Mouse (Mus musculus): ENCODE results near the gene Wnk2. TPM values are rescaled to one million over a fixed set of nuclear protein-coding genes. Genes with fewer than 3 reads are reported as not detected.

Wnk2 gene
- polyA plus RNA-seq, 1 experiment from 2014 or later, result 5.1 TPM

Other genes starting within 250 kb of the Wnk2 start
- 43.0 and 43.8 TPM in 2 replicates for gene Fam120a, start 180.0 kb downstream of the Wnk2 start, polyA plus RNA-seq (2014; fragmentation: Nextera tagmentation; extraction: Ambion mirVana)
- gene Ninj1, start 39.5 kb upstream of the Wnk2 start, polyA plus RNA-seq (2014; fragmentation: Nextera tagmentation; extraction: Ambion mirVana), result 63.0 and 64.1 TPM in 2 replicates
- gene Card19, start 68.0 kb upstream of the Wnk2 start, polyA plus RNA-seq (2014; fragmentation: Nextera tagmentation; extraction: Ambion mirVana), result 54.8 and 55.0 TPM in 2 replicates
- 1.4 and 1.5 TPM in 2 replicates for gene Susd3, start 100.7 kb upstream of the Wnk2 start, polyA plus RNA-seq (2014; fragmentation: Nextera tagmentation; extraction: Ambion mirVana)
- 0.62 and 0.89 TPM in 2 replicates for gene Fgd3, start 172.3 kb upstream of the Wnk2 start, polyA plus RNA-seq (2014; fragmentation: Nextera tagmentation; extraction: Ambion mirVana)
- 24.0 and 25.8 TPM in 2 replicates for gene Bicd2, start 193.6 kb upstream of the Wnk2 start, polyA plus RNA-seq (2014; fragmentation: Nextera tagmentation; extraction: Ambion mirVana)